Mouse (Mus musculus): Measurements from ENCODE around the gene Utp4. TPM values are rescaled to one million over a fixed set of nuclear protein-coding genes. Genes with fewer than 3 reads are reported as not detected.

The Utp4 gene
- polyA plus RNA-seq, 1 experiment = 36.6 TPM

GRCm38 (mm10) chr8:106964573-106964972 lies 71.1 kb downstream of the Utp4 start:
- 27% methylated on average over 4 of the region's 4 CpGs for WGBS
- no peaks in the 10 kb centered on the region for H3K36me3 ChIP-seq (ENCODE audit: control insufficient read depth, insufficient read depth, low read length)
- no peak overlapping the region for H3K4me3 ChIP-seq (ENCODE audit: control insufficient read depth, insufficient read depth, low read length)
- TF ChIP-seq CTCF (IDR thresholded peaks at IDR 0.05; ENCODE audit: borderline replicate concordance, control insufficient read depth, extremely low read depth, insufficient read depth, low read length, poor library complexity) (no peak), POLR2A (IDR thresholded peaks at IDR 0.05; ENCODE audit: control insufficient read depth, extremely low read depth, insufficient read depth, low read length, poor library complexity) (no peak)
- H3K4me1 ChIP-seq (replicated peaks; ENCODE audit: control insufficient read depth, insufficient read depth, low read length) = no peaks in the 10 kb centered on the region
- H3K27me3 ChIP-seq (ENCODE audit: control insufficient read depth, insufficient read depth, low read length) = no peaks in the 10 kb centered on the region
- no peak overlapping the region for H3K27ac ChIP-seq (ENCODE audit: control insufficient read depth, insufficient read depth, low read length)
- no peak for DNase-seq

DNA sequence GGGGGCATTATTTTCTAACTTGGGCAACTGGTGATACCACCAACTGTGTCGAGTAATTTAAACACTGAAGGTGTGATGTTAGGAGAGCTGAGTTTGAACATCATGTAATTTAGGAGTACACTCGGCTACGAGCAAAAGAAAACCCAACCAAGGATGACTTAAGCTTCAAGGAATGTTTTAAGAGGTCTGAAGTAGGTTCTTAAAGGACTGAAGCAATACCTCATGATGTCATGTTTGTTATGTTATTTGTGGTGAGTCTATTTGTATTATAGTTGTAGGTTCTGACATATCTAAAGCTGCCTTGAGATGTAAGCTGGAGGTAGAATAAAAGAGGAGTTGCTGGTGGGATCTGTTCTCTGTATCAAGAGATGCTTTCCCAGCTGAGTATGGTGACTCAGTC lies 76.5 kb downstream of the Utp4 start:
- Histone ChIP-seq H3K27me3 (ENCODE audit: control insufficient read depth, insufficient read depth, low read length) (no peaks in the 10 kb centered on the region), H3K36me3 (ENCODE audit: control insufficient read depth, insufficient read depth, low read length) (no peaks in the 10 kb centered on the region), H3K4me3 (ENCODE audit: control insufficient read depth, insufficient read depth, low read length) (no peak overlapping the region), H3K27ac (ENCODE audit: control insufficient read depth, insufficient read depth, low read length) (no peak overlapping the region), H3K4me1 (replicated peaks; ENCODE audit: control insufficient read depth, insufficient read depth, low read length) (peaks cover 7% of the 10 kb centered on the region; the same call in 1 of the 2 replicates)
- no peak for DNase-seq
- 95% methylated on average over 3 of the region's 3 CpGs for WGBS
- TF ChIP-seq CTCF (IDR thresholded peaks at IDR 0.05; ENCODE audit: borderline replicate concordance, control insufficient read depth, extremely low read depth, insufficient read depth, low read length, poor library complexity) (no peak), POLR2A (IDR thresholded peaks at IDR 0.05; ENCODE audit: control insufficient read depth, extremely low read depth, insufficient read depth, low read length, poor library complexity) (no peak)

DNA sequence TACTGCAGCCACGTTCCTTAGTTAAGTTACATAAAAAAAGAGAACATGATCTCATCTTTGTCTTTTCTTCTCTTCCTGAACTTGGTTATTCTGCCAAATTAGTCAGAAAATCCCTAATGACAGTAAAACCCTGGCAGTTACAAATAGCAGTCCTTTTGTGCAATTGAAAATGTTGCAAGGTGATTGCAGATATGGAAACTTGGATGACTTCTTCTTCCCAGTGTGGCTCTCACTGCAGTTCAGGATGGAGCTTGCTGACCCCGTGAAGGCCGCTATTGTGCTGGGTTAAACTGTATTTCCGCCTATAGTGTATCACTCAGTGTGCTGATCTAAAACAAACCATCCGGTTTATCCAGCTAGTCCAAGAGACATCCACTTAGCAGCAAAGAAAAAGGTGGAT lies 78.5 kb downstream of the Utp4 start:
- H3K36me3 ChIP-seq (ENCODE audit: control insufficient read depth, insufficient read depth, low read length) = no peaks in the 10 kb centered on the region
- no peak overlapping the region for H3K27ac ChIP-seq (ENCODE audit: control insufficient read depth, insufficient read depth, low read length)
- TF ChIP-seq POLR2A (IDR thresholded peaks at IDR 0.05; ENCODE audit: control insufficient read depth, extremely low read depth, insufficient read depth, low read length, poor library complexity) (no peak), CTCF (IDR thresholded peaks at IDR 0.05; ENCODE audit: borderline replicate concordance, control insufficient read depth, extremely low read depth, insufficient read depth, low read length, poor library complexity) (no peak)
- WGBS = 89% methylated on average over 5 of the region's 5 CpGs
- H3K4me3 ChIP-seq (ENCODE audit: control insufficient read depth, insufficient read depth, low read length) = no peak overlapping the region
- no peak for DNase-seq
- H3K27me3 ChIP-seq (ENCODE audit: control insufficient read depth, insufficient read depth, low read length) = no peaks in the 10 kb centered on the region
- H3K4me1 ChIP-seq (replicated peaks; ENCODE audit: control insufficient read depth, insufficient read depth, low read length) = peaks cover 7% of the 10 kb centered on the region; the same call in 1 of the 2 replicates

Other genes with a start within 250 kb of the Utp4 start
- gene Tango6, start 210.6 kb upstream of the Utp4 start, polyA plus RNA-seq (2012; rRNA removed) = 6.4 and 6.9 TPM in 2 replicates
- gene Has3, start 23.4 kb upstream of the Utp4 start, polyA plus RNA-seq (2012; rRNA removed) = 1.4 and 2.0 TPM in 2 replicates
- 4.5 and 4.6 TPM in 2 replicates for gene Sntb2, start 42.1 kb downstream of the Utp4 start, polyA plus RNA-seq (2012; rRNA removed)
- 31.2 and 31.6 TPM in 2 replicates for gene Vps4a, start 137.6 kb downstream of the Utp4 start, polyA plus RNA-seq (2012; rRNA removed)
- 32.2 and 41.4 TPM in 2 replicates for gene Pdf, start 155.0 kb downstream of the Utp4 start, polyA plus RNA-seq (2012; rRNA removed)
- gene Cog8, start 163.1 kb downstream of the Utp4 start, polyA plus RNA-seq (2012; rRNA removed) = 59.7 and 68.6 TPM in 2 replicates
- gene Nip7, start 163.2 kb downstream of the Utp4 start, polyA plus RNA-seq (2012; rRNA removed) = 34.1 and 38.4 TPM in 2 replicates
- 0.20 TPM in 2 replicates for gene Tmed6, start 172.0 kb downstream of the Utp4 start, polyA plus RNA-seq (2012; rRNA removed)
- gene Terf2, start 202.9 kb downstream of the Utp4 start, polyA plus RNA-seq (2012; rRNA removed) = 30.9 and 31.5 TPM in 2 replicates